Mouse (Mus musculus): Measurements from ENCODE around the gene Pnmt.

GRCm38 (mm10) chr11:98392645-98393044 is 6.4 kb downstream of the Pnmt start:
- TF ChIP-seq CTCF (IDR thresholded peaks at IDR 0.05; ENCODE audit: low read depth, low read length) (no peak), POLR2A (IDR thresholded peaks at IDR 0.05; ENCODE audit: borderline replicate concordance, low read depth, low read length) (no peak)

Data from bone marrow macrophage, adult 2 months (primary cell).